Mouse (Mus musculus) yolk sac, embryonic 10.5 days (tissue): ENCODE data around the gene Enc1.

Experiments
- DNase-seq: peaks from one replicate; pipeline ENCODE4 v3.0.0-alpha.2; 2017; ENCODE audit warnings: low spot score

Enc1 gene

GRCm38 (mm10) chr13:97292451-97293245, 51.7 kb downstream of the Enc1 start:
- DNase-seq, result no peak

DNA sequence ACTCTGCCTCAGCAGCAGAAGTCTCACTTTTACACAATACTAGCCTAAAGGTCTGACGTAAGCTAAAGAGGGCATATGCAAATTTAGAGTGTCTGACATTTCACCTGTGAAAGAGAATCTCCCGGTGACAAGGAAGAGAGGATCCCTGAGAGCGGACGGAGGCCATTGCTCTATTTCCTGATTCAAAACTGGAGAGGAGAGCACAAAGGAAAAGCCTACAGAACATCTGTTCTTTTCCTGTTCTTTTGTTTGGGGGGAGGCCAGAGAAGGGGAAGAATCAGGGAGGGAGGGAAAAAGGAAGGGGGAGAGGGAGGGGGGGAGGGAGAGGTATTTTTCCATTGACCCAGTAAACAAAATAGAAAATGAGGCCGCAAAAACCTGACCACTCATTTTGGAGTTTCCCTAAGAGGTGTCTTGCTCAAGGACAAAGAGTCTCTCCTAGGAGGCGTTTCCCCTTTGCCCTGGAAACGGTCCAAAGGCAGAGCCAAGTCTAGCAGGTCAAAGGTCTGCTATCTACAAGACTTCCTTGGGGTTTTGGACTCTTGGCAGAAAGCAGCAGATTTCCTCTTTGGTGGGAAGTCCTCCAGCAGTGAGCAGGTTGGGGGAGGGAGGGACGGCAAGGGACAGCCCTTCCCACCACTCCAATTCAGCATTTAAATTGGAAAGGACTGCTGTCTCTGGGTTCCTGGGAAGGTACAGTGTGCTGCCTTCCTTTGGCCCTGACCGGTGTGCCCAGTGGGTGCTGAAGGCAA, 54.4 kb downstream of the Enc1 start:
- peak; percentile 85 for DNase-seq

GRCm38 (mm10) chr13:97295853-97296219, 54.9 kb downstream of the Enc1 start:
- DNase-seq, result no peak

GRCm38 (mm10) chr13:97296281-97296680, 55.4 kb downstream of the Enc1 start:
- peak; percentile 71 for DNase-seq

- DNase-seq, result no peak
These were observed 55.9 kb downstream of the Enc1 start for GRCm38 (mm10) chr13:97296757-97297156.

GRCm38 (mm10) chr13:97297418-97298050, 56.6 kb downstream of the Enc1 start:
- no peak for DNase-seq

DNA sequence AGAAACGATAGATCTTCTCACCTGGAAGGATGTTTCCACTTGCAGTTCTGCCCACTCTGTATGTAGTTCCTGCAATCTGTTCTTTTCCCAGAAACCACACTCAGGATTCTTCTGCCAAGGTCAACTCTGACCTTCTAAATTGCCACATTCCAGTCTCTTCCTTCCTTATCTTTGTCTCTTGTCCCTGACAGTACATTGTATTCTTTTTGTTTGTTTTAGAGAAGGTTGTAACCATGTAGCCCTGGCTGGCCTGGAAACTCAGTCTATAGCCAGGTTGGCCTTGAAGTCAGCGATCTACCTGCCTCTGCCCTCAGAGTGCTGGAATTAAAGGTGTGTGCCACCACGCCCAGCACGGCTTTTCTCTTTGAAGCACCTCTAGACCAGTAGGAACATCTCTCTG, 58.0 kb downstream of the Enc1 start:
- DNase-seq, result peak; percentile 58

DNA sequence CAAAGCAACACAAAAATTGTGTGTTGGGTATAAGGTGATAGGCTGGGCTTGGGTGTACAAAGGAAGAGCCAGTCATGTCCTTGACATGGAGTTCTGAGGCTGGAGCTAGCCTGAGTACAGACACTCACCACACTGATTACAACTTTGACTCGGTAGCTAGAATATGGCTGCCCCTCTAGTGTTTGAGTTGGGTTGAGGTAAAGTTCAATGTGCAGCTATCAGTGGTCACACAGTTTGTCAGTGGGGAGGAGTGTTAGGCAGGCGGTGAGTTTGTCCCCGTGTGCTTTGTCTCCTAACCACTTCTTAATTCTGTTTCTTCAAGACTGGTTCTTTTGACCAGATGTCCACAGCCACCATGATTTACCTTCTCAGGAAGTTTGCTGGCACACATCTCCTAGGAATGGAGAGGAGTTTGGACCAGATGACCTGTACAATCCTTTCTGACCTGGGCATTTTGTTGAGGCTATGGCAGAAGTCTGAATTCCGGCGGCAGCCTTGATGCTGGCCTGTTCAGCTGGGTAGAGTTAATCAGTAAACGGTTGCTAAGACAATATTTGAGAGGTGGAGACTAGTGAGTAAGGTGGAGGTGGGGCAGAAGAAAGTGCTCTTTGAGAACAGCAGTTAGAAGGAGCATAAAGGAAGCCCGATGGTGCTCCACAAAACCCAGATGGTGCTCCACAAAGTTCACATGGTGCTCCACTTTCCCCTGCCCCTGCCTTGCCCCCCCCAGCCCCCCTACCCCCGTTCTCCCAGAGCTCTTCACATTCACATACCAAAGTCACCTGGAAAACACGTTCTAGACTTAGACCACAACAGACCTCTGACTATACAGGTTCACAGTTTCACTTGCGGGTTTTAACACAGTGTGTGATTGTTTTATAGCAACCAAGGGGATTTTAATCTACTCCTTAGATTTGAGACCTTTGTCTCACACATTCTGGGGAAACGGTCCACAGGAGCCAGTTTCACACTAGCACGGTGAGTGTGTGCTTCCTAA, 59.3 kb downstream of the Enc1 start:
- DNase-seq, result peak; percentile 84
